ENCODE assay signal across 20 mouse cellular contexts in genomic region chr17:64703649-64704230, GRCm38 (mm10).
A peak's percentile ranks its signal among the peaks of the same experiment; 100 is the strongest.
DNase-seq lines count a peak whose midpoint lies in the region; ATAC-seq lines count a peak whose summit lies in the region.
"Had no signal": no experiment of that assay in that cellular context is flagged by ENCODE, and none has a peak within 500 bp of the region (broad histone marks: within the 10 kb centered on the region; RNA-seq: fewer than 3 reads in every experiment).

No protein-coding gene starts in this region.

- H3K27me3 ChIP-seq in hindbrain, embryonic 12.5 days, result peaks cover 11% of the 10 kb centered on the region; the same call in 1 of the 2 replicates
- peaks cover 28% of the 10 kb centered on the region for H3K27me3 ChIP-seq in hindbrain, embryonic 10.5 days (ENCODE audit: insufficient read depth, poor library complexity, severe bottlenecking)
- no peaks in the 10 kb centered on the region for H3K27me3 ChIP-seq in embryonic facial prominence, embryonic 10.5 days (replicated peaks; ENCODE audit: low read depth, poor library complexity, severe bottlenecking)
- H3K27me3 ChIP-seq in midbrain, embryonic 13.5 days, result no peaks in the 10 kb centered on the region
- H3K27me3 ChIP-seq: embryonic facial prominence, embryonic 15.5 days; kidney, embryonic 15.5 days; limb, embryonic 13.5 days; liver, embryonic 12.5 days had no signal

- no peaks in the 10 kb centered on the region for H3K9me3 ChIP-seq in hindbrain, embryonic 12.5 days (replicated peaks)
- no peaks in the 10 kb centered on the region for H3K9me3 ChIP-seq in hindbrain, embryonic 10.5 days
- H3K9me3 ChIP-seq in embryonic facial prominence, embryonic 10.5 days, result no peaks in the 10 kb centered on the region
- no peaks in the 10 kb centered on the region for H3K9me3 ChIP-seq in midbrain, embryonic 13.5 days
- H3K9me3 ChIP-seq: embryonic facial prominence, embryonic 15.5 days; kidney, embryonic 15.5 days; limb, embryonic 13.5 days; liver, embryonic 12.5 days had no signal

- H3K9ac ChIP-seq in hindbrain, embryonic 12.5 days, result no peak overlapping the region
- 0 out of 2 replicates have a peak overlapping the region, but pooled peaks have one; percentile 19 for H3K9ac ChIP-seq in midbrain, embryonic 13.5 days (replicated peaks)
- H3K9ac ChIP-seq: embryonic facial prominence, embryonic 15.5 days; kidney, embryonic 15.5 days; limb, embryonic 13.5 days; liver, embryonic 12.5 days had no signal

- DNase-seq in hindbrain, embryonic 10.5 days (ENCODE audit: low spot score), result no peak
- peak; percentile 9 for DNase-seq in brain, adult 2 months (ENCODE audit: low read depth, low spot score)
- no peak for DNase-seq in embryonic facial prominence, embryonic 10.5 days (ENCODE audit: low spot score)
- DNase-seq in urinary bladder, adult 2 months (ENCODE audit: low spot score), result no peak
- no peak for DNase-seq in cerebellum, postnatal 14 days
- DNase-seq: adrenal gland, postnatal 10 days; cerebellum, adult 8-10 months; gastrocnemius, adult 2 months; kidney, postnatal 36 days; lung, adult 18-20 months; lung, postnatal 10 days; thymus, adult 2 months had no signal

- 78% methylated on average over 4 of the region's 4 CpGs for WGBS in hindbrain, embryonic 12.5 days
- WGBS in hindbrain, embryonic 10.5 days, result 90% methylated on average over 4 of the region's 4 CpGs
- 83% methylated on average over 4 of the region's 4 CpGs for WGBS in embryonic facial prominence, embryonic 10.5 days
- 33% methylated on average over 4 of the region's 4 CpGs for WGBS in midbrain, embryonic 13.5 days

- peaks cover 5% of the 10 kb centered on the region for H3K4me1 ChIP-seq in hindbrain, embryonic 12.5 days
- peaks cover 20% of the 10 kb centered on the region for H3K4me1 ChIP-seq in hindbrain, embryonic 10.5 days (replicated peaks)
- H3K4me1 ChIP-seq in embryonic facial prominence, embryonic 10.5 days, result peaks cover 6% of the 10 kb centered on the region
- H3K4me1 ChIP-seq in midbrain, embryonic 13.5 days (replicated peaks), result peaks cover 12% of the 10 kb centered on the region
- H3K4me1 ChIP-seq: embryonic facial prominence, embryonic 15.5 days; kidney, embryonic 15.5 days; limb, embryonic 13.5 days; liver, embryonic 12.5 days had no signal

- no peaks in the 10 kb centered on the region for H3K36me3 ChIP-seq in hindbrain, embryonic 12.5 days
- no peaks in the 10 kb centered on the region for H3K36me3 ChIP-seq in hindbrain, embryonic 10.5 days
- H3K36me3 ChIP-seq in embryonic facial prominence, embryonic 10.5 days (replicated peaks), result no peaks in the 10 kb centered on the region
- no peaks in the 10 kb centered on the region for H3K36me3 ChIP-seq in midbrain, embryonic 13.5 days
- H3K36me3 ChIP-seq: embryonic facial prominence, embryonic 15.5 days; kidney, embryonic 15.5 days; limb, embryonic 13.5 days; liver, embryonic 12.5 days had no signal

- no peak overlapping the region for H3K4me3 ChIP-seq in hindbrain, embryonic 12.5 days
- no peak overlapping the region for H3K4me3 ChIP-seq in hindbrain, embryonic 10.5 days
- no peak overlapping the region for H3K4me3 ChIP-seq in embryonic facial prominence, embryonic 10.5 days
- H3K4me3 ChIP-seq in midbrain, embryonic 13.5 days (replicated peaks), result no peak overlapping the region
- H3K4me3 ChIP-seq: embryonic facial prominence, embryonic 15.5 days; gastrocnemius, adult 2 months; kidney, embryonic 15.5 days; limb, embryonic 13.5 days; liver, embryonic 12.5 days had no signal

- H3K4me2 ChIP-seq in hindbrain, embryonic 12.5 days (replicated peaks), result no peak overlapping the region
- no peak overlapping the region for H3K4me2 ChIP-seq in midbrain, embryonic 13.5 days (replicated peaks)
- H3K4me2 ChIP-seq: embryonic facial prominence, embryonic 15.5 days; kidney, embryonic 15.5 days; limb, embryonic 13.5 days; liver, embryonic 12.5 days had no signal

- 0 out of 2 replicates have a peak overlapping the region, but pooled peaks have one; percentile 7 for H3K27ac ChIP-seq in hindbrain, embryonic 12.5 days
- H3K27ac ChIP-seq in hindbrain, embryonic 10.5 days, result no peak overlapping the region
- peak overlapping the region; percentile 30; the same call in 1 of the 2 replicates for H3K27ac ChIP-seq in embryonic facial prominence, embryonic 10.5 days (replicated peaks)
- peak overlapping the region; percentile 51 for H3K27ac ChIP-seq in midbrain, embryonic 13.5 days
- H3K27ac ChIP-seq: embryonic facial prominence, embryonic 15.5 days; gastrocnemius, adult 2 months; hindbrain, postnatal 0 days; kidney, embryonic 15.5 days; limb, embryonic 13.5 days; liver, embryonic 12.5 days had no signal

- ATAC-seq in hindbrain, embryonic 12.5 days (ENCODE audit: low FRiP score), result no peak
- ATAC-seq in midbrain, embryonic 13.5 days, result peak; percentile 82
- ATAC-seq: hindbrain, postnatal 0 days; intestine, embryonic 16.5 days; liver, embryonic 12.5 days had no signal
